In genomic region chr5:33994671-33995625, GRCm38 (mm10) we compare ENCODE assay signal across 8 mouse cellular contexts. TPM values are rescaled to one million over a fixed set of nuclear protein-coding genes. Genes with fewer than 3 reads are reported as not detected.
DNase-seq lines count a peak whose midpoint lies in the region; ATAC-seq and TF ChIP-seq lines count a peak whose summit lies in the region.

No protein-coding gene starts in this region.

- H3K27ac ChIP-seq in ES-E14 (ENCODE audit: insufficient read depth, low read depth, low read length, poor library complexity, severe bottlenecking): no peak overlapping the region
- no peak overlapping the region for H3K27ac ChIP-seq in bone marrow macrophage, adult 2 months (ENCODE audit: insufficient read depth, low read depth, low read length)
- peak overlapping the region; percentile 92 for H3K27ac ChIP-seq in forebrain, embryonic 10.5 days
- peak overlapping the region; percentile 99 for H3K27ac ChIP-seq in hindbrain, embryonic 14.5 days

- in situ Hi-C loops in ES-E14 (cut with MboI; ENCODE audit: low sequenced_read_pairs in 2 of 2, unreplicated experiment in 2 of 2): no loop called here

- no peak for DNase-seq in ES-E14 (ENCODE audit: low read depth, low spot score)
- peak; percentile 22 for DNase-seq in forebrain, embryonic 10.5 days (ENCODE audit: extremely low spot score, low spot score)
- DNase-seq in hindbrain, embryonic 14.5 days (ENCODE audit: low spot score): peak; percentile 35
- peak; percentile 46 for DNase-seq in left cerebral cortex, adult 11 months (ENCODE audit: low spot score)
- DNase-seq in lung, postnatal 10 days: peak; percentile 62
- peak; percentile 61 to 74 for DNase-seq in right cerebral cortex, adult 2 months (ENCODE audit: low spot score in 2 of 2)
- no peak for DNase-seq in urinary bladder, adult 2 months (ENCODE audit: low spot score)

- ATAC-seq in hindbrain, embryonic 14.5 days (ENCODE audit: low FRiP score): no peak

- no peak for TF ChIP-seq POLR2A in bone marrow macrophage, adult 2 months (IDR thresholded peaks at IDR 0.05; ENCODE audit: borderline replicate concordance, low read depth, low read length)

- peaks cover 0 to 2% of the 10 kb centered on the region in 2 experiments; a peak in 1 of 4 replicates for H3K4me1 ChIP-seq in ES-E14 (ENCODE audit: control insufficient read depth in 2 of 2, insufficient read depth in 2 of 2, low read length in 2 of 2, poor library complexity in 1 of 2)
- H3K4me1 ChIP-seq in bone marrow macrophage, adult 2 months (ENCODE audit: control insufficient read depth, insufficient read depth, low read length): peaks cover 9% of the 10 kb centered on the region
- peaks cover 41% of the 10 kb centered on the region for H3K4me1 ChIP-seq in forebrain, embryonic 10.5 days
- peaks cover 25% of the 10 kb centered on the region for H3K4me1 ChIP-seq in hindbrain, embryonic 14.5 days (replicated peaks; ENCODE audit: control insufficient read depth, insufficient read depth, low read length)

- H3K36me3 ChIP-seq in ES-E14 (ENCODE audit: control insufficient read depth, insufficient read depth, low read length, poor library complexity, severe bottlenecking): no peaks in the 10 kb centered on the region
- peaks cover 8% of the 10 kb centered on the region for H3K36me3 ChIP-seq in forebrain, embryonic 10.5 days (replicated peaks)
- H3K36me3 ChIP-seq in hindbrain, embryonic 14.5 days (replicated peaks; ENCODE audit: control insufficient read depth, insufficient read depth): peaks cover 14% of the 10 kb centered on the region

- peaks cover 57% of the 10 kb centered on the region for H3K27me3 ChIP-seq in forebrain, embryonic 10.5 days (ENCODE audit: poor library complexity, severe bottlenecking)
- no peaks in the 10 kb centered on the region for H3K27me3 ChIP-seq in hindbrain, embryonic 14.5 days (ENCODE audit: control insufficient read depth, insufficient read depth, low read length)

- TF ChIP-seq CTCF in bone marrow macrophage, adult 2 months (IDR thresholded peaks at IDR 0.05; ENCODE audit: low read depth, low read length): 0 out of 2 replicates have a peak, but pooled peaks have one; percentile 32

- no peaks in the 10 kb centered on the region for H3K9me3 ChIP-seq in ES-E14 (ENCODE audit: control insufficient read depth, insufficient read depth, low read depth, low read length)
- H3K9me3 ChIP-seq in forebrain, embryonic 10.5 days: no peaks in the 10 kb centered on the region
- H3K9me3 ChIP-seq in hindbrain, embryonic 14.5 days (ENCODE audit: control insufficient read depth, low read length): no peaks in the 10 kb centered on the region

- WGBS in forebrain, embryonic 10.5 days: 32% methylated on average over 28 of the region's 28 CpGs
- WGBS in hindbrain, embryonic 14.5 days: 33% methylated on average over 28 of the region's 28 CpGs

- H3K9ac ChIP-seq in ES-E14 (ENCODE audit: insufficient read depth, low read depth, low read length, poor library complexity, severe bottlenecking): peak overlapping the region; percentile 25; the same call in 1 of the 2 replicates
- peak overlapping the region; percentile 85 for H3K9ac ChIP-seq in hindbrain, embryonic 14.5 days

- peak overlapping the region; percentile 70 to 79; a peak in 3 of 4 replicates for H3K4me3 ChIP-seq in ES-E14 (ENCODE audit: insufficient read depth in 1 of 2, low read depth in 1 of 2, low read length in 2 of 2, poor library complexity in 1 of 2, severe bottlenecking in 1 of 2)
- H3K4me3 ChIP-seq in bone marrow macrophage, adult 2 months (ENCODE audit: insufficient read depth, low read length): peak overlapping the region; percentile 70; the same call in 1 of the 2 replicates
- peak overlapping the region; percentile 80 for H3K4me3 ChIP-seq in forebrain, embryonic 10.5 days
- H3K4me3 ChIP-seq in hindbrain, embryonic 14.5 days (replicated peaks; ENCODE audit: low read length): peak overlapping the region; percentile 66

- H3K4me2 ChIP-seq in hindbrain, embryonic 14.5 days (replicated peaks): peak overlapping the region; percentile 63

TF ChIP-seq in ES-E14, 5 proteins besides CTCF, POLR2A, EP300 and RAD21:
- no peak for TF ChIP-seq HCFC1 (IDR thresholded peaks at IDR 0.05; ENCODE audit: borderline replicate concordance, insufficient read depth, low read length)
- TF ChIP-seq ZNF384 (IDR thresholded peaks at IDR 0.05; ENCODE audit: low read depth, low read length): no peak

RNA-seq across cellular contexts. Expression of gene Nat8l, which starts 0.8 kb away (rescaled TPM):
- 3.3 and 6.1 TPM in 2 replicates for total RNA-seq in ES-E14 (2012; rRNA removed)
- polyA plus RNA-seq in bone marrow macrophage, adult 2 months (2012; ENCODE audit: insufficient read depth, insufficient read length, missing spikeins): 3.4 and 4.1 TPM in 2 replicates
- 1.5 and 1.6 TPM in 2 replicates for polyA plus RNA-seq in forebrain, embryonic 10.5 days (2016; fragmentation: Nextera tagmentation; extraction: Ambion mirVana)
- 3.9 and 4.5 TPM in 2 replicates for polyA plus RNA-seq in hindbrain, embryonic 14.5 days (2014; fragmentation: Nextera tagmentation; extraction: Ambion mirVana)
- polyA plus RNA-seq in urinary bladder, adult 2 months (2012; rRNA removed): 1.2 and 1.5 TPM in 2 replicates

RNA-seq across cellular contexts. Expression of gene Gm1673, which starts 11.7 kb away (rescaled TPM):
- total RNA-seq in ES-E14 (2012; rRNA removed): 13.5 and 14.5 TPM in 2 replicates
- polyA plus RNA-seq in bone marrow macrophage, adult 2 months (2012; ENCODE audit: insufficient read depth, insufficient read length, missing spikeins): 14.0 and 21.6 TPM in 2 replicates
- polyA plus RNA-seq in forebrain, embryonic 10.5 days (2016; fragmentation: Nextera tagmentation; extraction: Ambion mirVana): 256 and 263 TPM in 2 replicates
- 425 and 498 TPM in 2 replicates for polyA plus RNA-seq in hindbrain, embryonic 14.5 days (2014; fragmentation: Nextera tagmentation; extraction: Ambion mirVana)
- 8.4 and 8.5 TPM in 2 replicates for polyA plus RNA-seq in urinary bladder, adult 2 months (2012; rRNA removed)

RNA-seq across cellular contexts. Expression of gene Nelfa, which starts 58.7 kb away (rescaled TPM):
- 42.0 and 43.0 TPM in 2 replicates for total RNA-seq in ES-E14 (2012; rRNA removed)
- 18.9 and 20.2 TPM in 2 replicates for polyA plus RNA-seq in bone marrow macrophage, adult 2 months (2012; ENCODE audit: insufficient read depth, insufficient read length, missing spikeins)
- 86.9 and 89.9 TPM in 2 replicates for polyA plus RNA-seq in forebrain, embryonic 10.5 days (2016; fragmentation: Nextera tagmentation; extraction: Ambion mirVana)
- 35.1 and 35.5 TPM in 2 replicates for polyA plus RNA-seq in hindbrain, embryonic 14.5 days (2014; fragmentation: Nextera tagmentation; extraction: Ambion mirVana)
- polyA plus RNA-seq in urinary bladder, adult 2 months (2012; rRNA removed): 22.1 and 24.4 TPM in 2 replicates

Comparison
In these comparisons a context has a peak if more than half of its experiments do, and no peak if none do; other contexts are left out.
1. DNase-seq: peak in forebrain, embryonic 10.5 days (single experiment), hindbrain, embryonic 14.5 days (single experiment), left cerebral cortex, adult 11 months (single experiment), lung, postnatal 10 days (single experiment) and right cerebral cortex, adult 2 months (2 of 2); none in ES-E14 (single experiment) and urinary bladder, adult 2 months (single experiment).
2. H3K27ac ChIP-seq: peak in forebrain, embryonic 10.5 days (single experiment) and hindbrain, embryonic 14.5 days (single experiment); none in ES-E14 (single experiment) and bone marrow macrophage, adult 2 months (single experiment).
3. RNA of gene Gm1673, which starts 11.7 kb away (polyA plus RNA-seq): 425 to 498 TPM in hindbrain, embryonic 14.5 days and 256 to 263 TPM in forebrain, embryonic 10.5 days; 14.0 to 21.6 TPM in bone marrow macrophage, adult 2 months and 8.4 to 8.5 TPM in urinary bladder, adult 2 months; every median in the first group is over 10 times any median in the second.
4. Peak in every context shown above with its lines, with median percentiles within 50 percentile points of each other: H3K4me3 ChIP-seq.